Mouse (Mus musculus): ENCODE measurements at regions not wholly inside any gene's neighbourhood (a gene's known extent, or its start where the extent isn't known, plus 50 kb on each side); places are given as distances from the start of the nearest gene placed in this dataset.

DNA sequence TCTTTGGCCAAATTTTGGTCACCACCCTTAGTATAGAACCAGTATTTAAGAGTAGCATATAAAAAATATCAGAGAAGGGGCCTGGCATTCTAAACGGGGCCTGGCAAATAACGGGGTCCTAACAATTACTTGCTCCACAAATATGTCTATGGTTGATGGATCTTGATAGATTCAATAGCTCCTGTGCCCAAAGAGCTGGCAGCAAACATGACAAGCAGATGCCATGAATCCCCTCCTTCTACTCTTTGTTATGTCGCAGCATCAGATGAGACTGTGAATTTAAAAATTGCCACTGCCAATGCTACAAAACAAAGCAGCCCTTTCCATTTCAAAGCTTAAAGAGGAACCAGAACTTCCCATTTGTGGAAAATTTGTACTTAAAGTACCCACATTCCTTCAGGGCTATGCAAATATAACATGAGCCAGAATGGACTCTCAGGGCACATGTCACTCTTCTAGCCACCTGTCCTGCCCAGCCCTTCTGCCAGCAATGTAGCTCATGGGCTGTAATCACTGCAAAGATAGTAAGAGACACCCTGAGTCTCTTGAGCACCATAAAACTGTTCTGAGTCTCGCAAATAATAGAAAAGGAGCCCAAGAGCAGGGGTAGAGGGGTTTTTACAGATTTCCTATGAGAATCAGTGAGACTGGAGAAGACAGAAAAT lies 342.4 kb upstream of the Kirrel3 start:
- no peak for DNase-seq

GRCm38 (mm10) chr9:34155240-34156019 lies 330.3 kb upstream of the Kirrel3 start:
- no peak for DNase-seq

DNA sequence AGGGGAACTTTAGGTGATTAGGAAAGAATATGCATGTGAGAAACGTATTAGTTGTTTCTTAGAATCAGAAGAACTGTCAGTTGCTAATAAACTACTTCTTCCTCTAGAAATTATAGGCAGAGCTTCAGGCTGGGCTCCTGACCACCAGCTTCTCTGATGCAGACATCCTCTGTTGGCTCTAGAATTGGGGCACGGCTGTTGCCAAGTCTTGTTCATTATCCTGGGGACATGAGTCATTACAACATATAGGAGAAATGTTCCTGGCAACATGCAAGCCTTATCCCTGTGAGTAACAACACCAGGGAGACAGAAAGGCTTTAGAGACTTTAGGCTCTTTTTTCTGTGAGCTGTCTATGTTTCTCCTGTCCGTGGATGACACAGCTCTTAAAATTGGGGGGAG lies 329.1 kb upstream of the Kirrel3 start:
- no peak for DNase-seq

DNA sequence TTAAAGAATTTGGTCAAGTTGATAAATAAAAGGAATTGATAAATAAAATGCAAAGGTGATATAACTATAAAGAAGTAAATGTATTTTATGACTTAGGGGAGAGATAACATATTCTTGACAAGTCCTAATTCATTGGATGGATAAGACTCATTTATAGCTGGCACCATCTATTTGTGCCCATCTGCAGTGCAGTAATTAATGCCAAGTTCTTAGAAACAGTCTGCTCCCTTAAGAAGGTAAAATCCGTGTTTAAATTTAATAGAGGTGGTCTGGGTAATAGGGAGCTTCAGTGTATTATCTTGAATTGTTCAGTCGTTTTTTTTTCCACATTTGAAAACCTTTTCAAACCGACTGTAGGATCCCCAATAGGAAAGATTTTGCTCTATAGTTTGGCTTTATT lies 324.6 kb upstream of the Kirrel3 start:
- DNase-seq: no peak

- DNase-seq: no peak
These were observed 299.4 kb upstream of the Kirrel3 start for GRCm38 (mm10) chr9:34186314-34186713.

DNA sequence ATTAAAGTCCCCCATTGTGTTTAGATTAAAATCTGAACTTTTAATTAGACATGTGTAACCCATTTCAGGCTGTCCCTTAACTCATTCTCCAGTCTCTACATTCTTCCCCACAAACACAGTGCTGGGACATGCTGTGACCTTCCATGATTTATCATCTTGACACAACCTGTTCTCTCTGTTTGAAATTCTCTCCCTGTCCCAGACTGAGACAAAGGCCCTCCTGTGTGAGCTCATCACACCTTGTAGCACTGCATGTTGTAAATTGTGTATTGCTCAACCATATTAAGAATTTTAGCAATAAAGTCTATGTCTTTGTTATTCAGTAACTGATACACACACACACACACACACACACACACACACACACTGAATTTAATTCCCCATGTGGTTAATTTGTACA lies 293.2 kb upstream of the Kirrel3 start:
- DNase-seq: no peak

DNA sequence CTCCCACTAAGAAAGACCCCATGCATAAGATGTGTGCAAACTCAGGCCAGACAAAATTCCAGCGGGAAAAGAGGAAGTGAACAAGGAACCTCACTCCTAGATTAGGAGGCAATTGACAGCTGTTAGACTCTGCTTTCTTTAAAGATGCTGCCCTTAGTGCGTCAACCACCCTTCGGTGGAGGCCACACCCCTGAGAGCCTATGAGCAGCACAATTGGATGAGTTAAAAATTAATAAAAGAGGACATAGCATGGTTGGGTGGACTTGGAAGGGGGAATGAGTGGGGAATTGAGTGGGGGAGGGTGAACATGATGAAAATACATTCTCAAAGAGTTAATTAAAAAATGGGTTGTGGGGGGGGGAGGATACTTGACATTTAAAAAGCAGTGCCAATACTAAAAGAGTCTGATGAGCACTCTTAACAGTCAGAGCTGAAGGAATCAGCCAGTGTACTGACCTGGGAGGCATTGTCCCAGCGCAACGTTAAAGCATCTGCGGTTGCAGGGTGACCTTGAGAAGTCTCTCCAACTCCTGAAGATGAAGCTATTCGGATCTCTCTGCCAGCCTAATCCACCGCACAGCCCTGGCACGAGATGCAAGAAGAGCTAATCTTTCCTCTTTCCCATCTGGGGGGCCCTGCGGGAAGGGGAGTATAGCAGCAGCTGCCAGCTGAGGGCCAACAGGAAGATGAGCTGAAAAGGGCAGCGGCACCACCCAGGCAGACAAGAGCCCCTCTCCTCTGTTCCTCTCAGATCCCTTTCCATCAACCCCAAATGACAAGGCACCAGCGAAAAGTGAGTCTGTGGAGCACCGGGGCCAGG lies 283.4 kb upstream of the Kirrel3 start:
- DNase-seq: no peak

DNA sequence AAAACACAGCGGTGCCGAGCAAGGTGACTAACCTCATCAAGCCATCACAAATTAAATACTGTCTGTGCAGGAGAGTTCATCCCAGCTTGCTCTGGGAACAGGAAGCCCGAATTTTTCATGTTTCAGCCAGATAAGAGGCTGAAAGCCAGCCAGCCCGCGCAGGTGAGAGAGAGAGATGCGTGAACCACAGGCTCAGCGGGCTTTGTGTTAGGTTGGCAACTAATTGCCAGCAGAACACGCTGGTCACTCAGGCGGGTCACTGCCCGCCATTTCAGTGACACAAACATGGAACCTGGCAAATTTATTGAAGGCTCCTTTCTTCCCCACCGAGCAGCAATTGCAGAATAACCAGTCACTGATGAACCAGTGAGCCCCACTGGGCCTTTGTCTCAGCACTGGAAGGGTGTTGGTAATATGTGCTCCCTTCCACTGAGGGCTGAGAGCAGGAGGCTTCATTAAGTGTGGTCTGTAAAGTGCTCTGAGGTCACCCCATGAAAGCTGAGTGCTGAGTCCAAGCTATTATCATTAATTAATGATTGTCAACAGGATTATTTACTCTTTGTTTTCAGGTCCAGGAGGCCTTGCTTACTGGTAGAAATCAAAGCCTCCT lies 282.6 kb upstream of the Kirrel3 start:
- DNase-seq: no peak

DNA sequence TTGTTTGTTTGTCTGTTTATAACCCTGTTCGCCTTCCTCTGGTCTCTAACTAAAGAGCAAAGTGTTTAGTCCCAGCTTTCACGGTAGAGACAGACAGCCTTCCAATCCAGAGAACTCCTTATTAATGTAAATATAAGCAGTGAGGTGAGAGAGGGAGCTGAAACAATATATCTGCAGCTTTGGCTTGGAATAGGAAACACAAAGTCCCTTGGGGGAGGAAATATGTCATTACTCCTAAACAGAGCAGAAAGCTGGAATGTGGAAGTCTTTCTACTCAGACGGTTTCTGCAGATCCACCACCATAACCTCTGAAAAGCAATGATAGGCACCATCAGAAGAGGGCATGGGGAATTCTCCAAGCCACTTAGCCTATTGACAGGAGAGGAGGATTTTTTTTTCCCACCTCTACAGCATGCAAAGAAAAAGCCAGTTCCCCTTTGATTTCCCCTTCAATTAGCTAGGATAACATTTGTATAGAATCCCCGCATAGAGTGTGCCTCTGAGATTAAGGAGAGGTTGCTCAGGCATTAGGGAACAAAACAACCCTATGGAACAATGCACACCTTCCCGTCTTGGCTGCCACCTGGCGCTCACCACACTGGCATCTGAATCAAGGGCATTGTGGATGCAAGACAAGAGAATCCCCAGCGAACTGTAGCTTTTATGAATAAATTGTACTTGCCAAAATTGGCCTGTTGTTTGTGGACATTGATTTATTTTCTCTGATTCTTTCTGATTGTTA lies 281.9 kb upstream of the Kirrel3 start:
- no peak for DNase-seq

- no peak for DNase-seq
These were observed 281.2 kb upstream of the Kirrel3 start for GRCm38 (mm10) chr9:34204479-34204878.

DNA sequence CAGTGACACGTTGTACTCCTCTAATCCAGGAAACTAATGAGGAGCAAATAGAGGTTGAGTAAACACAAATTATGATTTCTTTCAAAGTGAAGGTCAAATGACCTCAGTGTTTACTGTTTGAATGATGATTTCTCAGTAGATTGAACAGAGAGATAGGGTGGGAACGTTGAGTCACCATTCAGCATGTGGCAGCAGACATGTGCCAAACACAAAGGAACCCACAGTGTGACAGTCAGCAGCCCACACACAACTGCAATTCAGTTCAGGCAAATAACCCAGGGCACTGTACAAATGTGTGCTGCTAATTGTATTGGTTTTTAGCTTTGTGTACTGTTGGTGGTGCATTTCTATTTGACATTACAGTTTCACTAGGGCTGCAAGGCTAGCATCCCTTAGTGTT lies 254.1 kb upstream of the Kirrel3 start:
- DNase-seq: no peak

GRCm38 (mm10) chr9:34234734-34235133 lies 251.0 kb upstream of the Kirrel3 start:
- DNase-seq: no peak

DNA sequence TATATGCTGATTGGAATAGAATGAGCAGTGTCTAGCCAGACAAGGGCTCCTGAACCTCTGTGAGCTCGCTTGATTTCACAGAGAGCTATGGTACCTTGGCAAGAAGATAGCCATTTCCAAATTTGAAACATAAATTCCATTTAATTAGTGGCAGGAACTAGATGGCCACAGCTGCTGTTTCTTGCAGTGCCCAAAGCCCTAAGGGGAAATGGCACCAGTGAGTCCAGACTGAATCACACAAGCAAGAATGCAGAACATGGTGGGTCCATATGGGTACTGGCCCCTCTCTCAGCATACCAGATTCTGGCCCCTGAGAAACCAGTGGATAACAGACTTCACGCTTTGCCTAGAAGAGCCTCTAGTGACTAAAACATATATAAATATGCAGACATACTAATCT lies 246.2 kb upstream of the Kirrel3 start:
- no peak for DNase-seq

- DNase-seq: no peak
These were observed 242.0 kb upstream of the Kirrel3 start for GRCm38 (mm10) chr9:34243674-34244073.

GRCm38 (mm10) chr9:34244576-34244975 lies 241.1 kb upstream of the Kirrel3 start:
- no peak for DNase-seq

GRCm38 (mm10) chr9:34252796-34253195 lies 232.9 kb upstream of the Kirrel3 start:
- DNase-seq: no peak

GRCm38 (mm10) chr9:34258492-34258891 lies 227.2 kb upstream of the Kirrel3 start:
- no peak for DNase-seq

DNA sequence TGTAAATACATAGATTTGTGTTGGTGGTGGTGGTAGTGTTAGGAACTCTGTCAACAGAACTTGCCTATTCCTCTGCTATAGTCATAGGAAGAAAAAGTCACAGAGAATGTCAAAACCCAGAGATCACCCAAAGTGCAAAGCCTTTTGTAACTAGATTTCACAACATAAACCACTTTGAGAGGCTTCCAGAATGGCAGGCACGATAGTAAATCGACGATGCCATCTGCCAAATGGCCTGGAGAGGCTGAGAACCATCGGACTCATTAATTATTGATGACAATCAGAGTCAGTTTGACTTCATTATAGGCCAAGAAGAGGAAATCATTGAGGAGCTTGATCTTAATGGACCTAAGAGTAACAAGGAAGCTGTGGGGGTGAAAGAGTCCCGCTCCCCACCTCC lies 207.6 kb upstream of the Kirrel3 start:
- no peak for DNase-seq

DNA sequence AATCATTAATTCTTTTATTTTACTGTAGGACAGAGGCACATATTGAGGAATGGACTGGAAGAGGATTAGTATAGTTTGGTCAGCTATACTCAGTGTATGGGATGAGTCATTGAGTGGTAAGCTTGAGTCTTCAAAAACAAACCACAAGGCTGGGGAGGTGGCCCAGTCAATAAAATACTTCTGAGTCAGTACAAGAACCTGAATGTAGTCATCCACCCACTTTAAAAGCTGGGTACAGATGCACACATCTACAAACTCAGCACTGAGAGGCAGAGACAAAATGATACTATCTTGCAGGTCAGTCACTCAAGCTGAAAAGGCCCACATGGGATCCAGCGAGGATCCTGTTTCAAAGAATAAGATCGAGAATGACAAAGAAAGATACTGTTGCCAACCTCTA lies 206.3 kb upstream of the Kirrel3 start:
- DNase-seq: no peak

- peak; percentile 4 to 32 for DNase-seq
These were observed 205.8 kb upstream of the Kirrel3 start for GRCm38 (mm10) chr9:34279906-34280305.

- DNase-seq: no peak
These were observed 205.1 kb upstream of the Kirrel3 start for GRCm38 (mm10) chr9:34280311-34281208.

Data from kidney, postnatal 25 days (tissue).